Mouse (Mus musculus) mouse embryonic stem cell (cell line): Measurements from ENCODE around the gene BC004004.

Source experiments
- in situ Hi-C, 2 experiments: fragments of 300-500 bp; cut with MboI; formaldehyde crosslinking; loops; 1 replicate in 1 of 2; 3 replicates in 1 of 2; pipeline ENCODE4 v1.14.3; 2019 to 2020; ENCODE audit warnings: low sequenced_read_pairs in 2 of 2, low pct_unique_long_range_greater_than_20kb in 1 of 2, mixed read lengths in 1 of 2; ENCODE audit not compliant: unreplicated experiment in 1 of 2

BC004004 gene

DNA sequence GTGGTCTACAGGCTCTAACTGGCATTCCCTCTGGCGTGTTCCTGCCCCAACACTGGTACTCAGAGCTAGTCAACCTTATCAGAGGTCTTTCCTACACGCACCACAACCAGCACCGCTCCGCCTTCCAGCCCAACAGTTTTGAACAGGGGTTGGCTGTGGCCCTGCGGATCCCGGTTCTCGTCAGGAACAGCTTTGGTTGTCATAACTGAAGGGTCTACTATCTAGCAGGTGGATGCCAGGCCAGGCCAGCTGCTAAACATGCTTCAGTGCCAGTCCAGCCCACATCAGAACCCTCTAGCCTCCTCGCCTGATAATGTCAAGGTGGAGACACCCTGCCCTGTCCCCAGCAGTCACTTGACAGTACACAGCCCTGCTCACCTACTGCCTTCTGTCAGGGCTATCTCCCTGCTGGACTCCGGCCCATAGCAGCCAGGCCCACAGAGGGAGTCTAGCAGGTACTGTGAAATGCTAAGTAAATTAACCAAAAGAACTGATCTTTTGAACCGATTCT lies 11.5 kb upstream of the BC004004 start:
- in situ Hi-C loops, result loop anchor here (25.0 kb wide), 1 partner anchor 255 kb away; no protein-coding TSS in a partner anchor

DNA sequence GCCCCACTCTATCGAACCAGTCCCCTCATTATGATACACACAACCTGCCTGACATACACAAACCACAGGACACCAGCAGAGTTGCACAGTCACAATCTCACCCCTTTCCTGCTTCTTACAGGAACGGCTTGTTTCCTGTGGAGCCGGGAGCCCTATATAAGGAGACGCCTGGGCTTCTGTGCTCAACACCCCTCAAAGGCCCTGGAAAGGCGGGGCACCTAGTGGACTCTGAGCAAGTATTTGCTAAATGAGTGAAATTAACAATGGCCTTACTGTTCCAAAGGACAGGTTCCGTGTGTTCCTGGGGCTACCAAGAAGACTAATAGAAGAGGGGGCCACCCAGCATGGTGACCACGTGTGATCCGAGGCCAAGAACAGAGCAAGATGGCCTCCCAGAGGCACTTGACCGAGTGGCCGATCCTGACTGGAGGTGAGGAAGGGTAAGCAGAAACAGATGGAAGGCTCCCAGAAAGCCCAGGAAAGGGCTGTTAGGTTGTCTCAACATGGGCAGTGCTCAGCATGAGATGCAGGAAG lies 10.5 kb upstream of the BC004004 start:
- in situ Hi-C loops, result loop anchor here (25.0 kb wide), 1 partner anchor 254 kb away; no protein-coding TSS in a partner anchor

DNA sequence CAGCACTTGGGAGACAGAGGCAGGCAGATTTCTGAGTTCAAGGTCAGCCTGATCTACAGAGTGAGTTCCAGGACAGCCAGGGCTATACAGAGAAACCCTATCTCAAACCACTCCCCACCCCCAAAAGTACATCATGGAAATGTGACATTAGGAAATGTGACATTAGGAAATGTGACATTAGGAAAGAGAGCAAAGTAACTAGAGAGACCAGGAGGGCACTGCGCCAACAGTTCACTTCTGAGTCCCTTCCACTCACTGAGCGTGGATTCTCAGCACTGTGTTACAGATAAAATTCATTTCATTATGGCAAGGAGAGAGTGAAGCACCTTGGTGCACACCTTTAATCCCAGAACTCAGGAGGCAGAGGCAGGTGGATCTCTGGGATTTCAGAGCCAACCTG lies 9.7 kb upstream of the BC004004 start:
- in situ Hi-C loops, result loop anchor here (25.0 kb wide), 1 partner anchor 253 kb away; no protein-coding TSS in a partner anchor

DNA sequence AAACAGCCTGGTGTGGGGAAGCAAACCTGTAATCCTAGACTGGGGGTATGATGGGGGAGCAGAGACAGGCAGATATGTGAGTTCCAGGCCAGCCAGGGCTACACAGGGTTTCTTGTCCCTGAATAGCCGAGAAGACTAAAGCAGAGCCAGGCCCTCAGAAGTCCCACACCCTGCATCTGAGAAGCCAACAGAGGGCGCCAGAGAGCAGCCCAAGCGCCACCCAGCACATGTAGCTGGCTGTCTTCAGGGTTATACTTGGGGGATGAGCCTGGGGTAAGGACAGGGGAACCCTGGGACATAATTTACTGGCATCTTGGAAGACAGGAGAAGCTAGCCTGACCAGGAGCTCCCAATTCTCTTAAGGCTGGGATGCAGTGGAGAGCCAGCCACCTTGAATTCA lies 9.1 kb upstream of the BC004004 start:
- in situ Hi-C loops, result loop anchor here (25.0 kb wide), 1 partner anchor 253 kb away; no protein-coding TSS in a partner anchor

DNA sequence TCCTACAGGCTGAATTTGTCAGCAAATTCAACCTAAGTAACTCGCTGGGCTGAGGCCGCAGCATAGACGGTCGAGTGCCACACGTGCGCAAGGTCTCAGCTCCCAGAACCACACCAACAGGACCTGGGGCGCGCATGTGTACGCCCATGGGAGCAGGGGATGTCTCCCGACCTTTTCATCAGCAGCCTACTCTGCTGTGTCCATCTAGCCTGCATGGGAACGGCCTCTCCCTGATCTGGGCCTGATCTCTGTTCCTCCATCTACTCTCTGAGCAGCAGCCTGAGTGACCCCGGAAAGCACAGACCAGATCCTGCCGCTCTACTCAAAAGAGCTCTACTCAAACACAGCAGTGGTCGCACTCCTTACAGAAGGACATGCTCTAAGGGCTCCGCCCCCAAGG lies 8.1 kb upstream of the BC004004 start:
- in situ Hi-C loops, result loop anchor here (25.0 kb wide), 1 partner anchor 252 kb away; no protein-coding TSS in a partner anchor

DNA sequence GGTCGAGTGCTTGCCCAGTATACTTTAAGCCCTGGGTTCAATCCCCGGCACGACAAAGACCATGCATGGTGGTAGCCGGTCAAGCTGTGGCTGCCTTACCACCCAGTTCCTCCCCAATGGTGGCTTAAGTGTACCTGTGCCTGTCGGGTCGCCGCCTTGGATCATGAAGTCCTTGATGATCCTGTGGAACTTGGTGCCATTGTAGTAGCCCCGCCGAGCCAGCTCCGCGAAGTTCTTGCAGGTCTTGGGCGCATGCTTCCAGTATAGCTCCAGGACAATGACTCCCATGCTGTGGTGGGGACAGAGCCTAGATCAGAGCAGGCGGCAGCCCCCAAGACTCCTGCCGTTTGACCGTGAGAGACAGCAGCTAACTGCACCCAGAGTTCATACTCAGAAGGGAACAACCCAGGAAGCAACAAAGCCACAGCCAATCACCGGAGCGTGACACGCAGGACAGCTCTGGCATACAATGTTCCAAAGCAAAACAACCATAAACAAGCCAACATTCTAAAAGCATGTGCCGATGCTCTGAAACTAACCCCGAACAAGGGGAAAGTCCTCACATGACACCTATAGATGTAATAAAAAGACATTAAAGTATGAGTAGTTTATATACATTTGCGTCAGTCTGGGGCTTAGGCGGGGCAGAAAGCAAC lies 6.9 kb upstream of the BC004004 start:
- in situ Hi-C loops, result loop anchor here (25.0 kb wide), 1 partner anchor 251 kb away; no protein-coding TSS in a partner anchor

DNA sequence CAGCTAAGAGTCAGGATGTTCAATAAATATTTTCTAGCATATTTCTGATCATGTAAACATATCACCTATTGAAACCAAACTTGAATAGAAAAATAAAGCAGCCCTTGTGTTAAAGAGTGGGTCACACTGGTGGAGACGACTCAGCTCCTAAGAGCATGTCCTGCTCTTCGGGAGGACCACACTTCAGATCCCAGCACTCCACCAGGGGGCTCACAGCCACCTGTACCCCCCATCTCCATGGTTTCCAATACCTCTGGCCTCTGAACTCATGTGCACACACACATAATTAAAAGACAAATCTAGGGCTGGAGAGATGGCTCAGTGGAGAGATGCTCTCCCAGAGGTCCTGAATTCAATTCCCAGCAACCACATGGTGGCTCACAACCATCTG lies 6.3 kb upstream of the BC004004 start:
- in situ Hi-C loops, result loop anchor here (25.0 kb wide), 1 partner anchor 250 kb away; no protein-coding TSS in a partner anchor

DNA sequence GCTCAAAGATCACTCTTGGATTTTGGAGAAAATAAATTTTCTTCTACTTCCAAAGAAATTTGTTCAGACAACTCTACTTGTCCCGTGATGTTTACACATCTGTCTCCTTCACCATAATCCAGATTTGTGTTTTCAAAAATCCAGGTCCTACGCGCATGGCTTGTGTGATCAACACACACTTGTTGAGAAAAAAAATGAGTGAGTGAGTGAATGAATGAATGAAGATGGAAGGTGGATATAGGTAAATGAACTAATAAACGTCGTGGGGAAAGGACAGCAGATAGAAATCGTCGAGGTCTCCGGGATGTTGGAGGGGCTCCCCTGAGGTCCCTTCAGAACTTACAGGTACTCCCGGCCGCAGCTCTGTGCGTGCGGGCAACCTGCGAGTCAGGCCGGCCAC lies 5.2 kb upstream of the BC004004 start:
- in situ Hi-C loops, result loop anchor here (25.0 kb wide), 1 partner anchor 249 kb away; no protein-coding TSS in a partner anchor

DNA sequence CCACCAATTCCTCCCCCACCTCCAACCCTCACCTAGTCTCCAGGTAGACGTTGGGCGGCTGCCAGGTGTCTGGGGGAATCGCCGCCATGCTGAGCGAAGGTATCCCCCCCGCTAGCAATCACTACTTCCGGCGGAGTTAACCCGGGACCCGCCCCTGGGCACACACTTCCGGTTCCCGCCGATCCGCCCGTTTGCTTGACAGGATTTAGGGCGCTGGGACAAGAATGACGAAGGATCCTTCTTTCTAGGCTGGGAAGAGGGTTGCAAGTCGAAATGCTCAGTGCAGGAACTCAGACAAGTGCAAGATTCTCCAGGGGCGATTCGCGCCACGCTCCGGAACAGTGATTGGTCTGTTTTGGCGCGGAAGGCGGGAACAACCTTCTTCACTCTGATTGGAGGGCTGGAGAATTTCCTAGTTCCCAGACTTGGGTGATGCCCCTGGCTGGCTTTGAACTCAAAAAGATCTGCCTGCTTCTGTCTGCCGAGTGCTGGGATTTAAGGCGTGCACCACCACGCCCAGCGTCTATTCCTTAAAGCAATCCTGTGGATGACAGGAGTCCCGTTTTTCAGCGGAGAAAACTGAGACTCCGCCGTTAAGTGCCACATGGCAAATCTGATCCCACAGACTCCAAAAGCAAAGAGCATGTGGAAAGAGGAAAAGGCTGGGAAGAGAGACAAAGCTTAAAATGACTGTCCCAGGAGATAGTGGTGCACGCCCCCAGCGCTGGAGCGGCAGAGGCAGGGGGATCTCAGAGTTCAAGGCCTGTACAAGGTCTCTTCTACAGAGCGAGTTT lies 4.6 kb upstream of the BC004004 start, which contains the start of gene Ppil1:
Gene Ppil1 (minus strand): TSS at position 347 of the 794 bp plus-strand sequence.
- in situ Hi-C loops, result loop anchor here (25.0 kb wide), 1 partner anchor 248 kb away; no protein-coding TSS in a partner anchor

DNA sequence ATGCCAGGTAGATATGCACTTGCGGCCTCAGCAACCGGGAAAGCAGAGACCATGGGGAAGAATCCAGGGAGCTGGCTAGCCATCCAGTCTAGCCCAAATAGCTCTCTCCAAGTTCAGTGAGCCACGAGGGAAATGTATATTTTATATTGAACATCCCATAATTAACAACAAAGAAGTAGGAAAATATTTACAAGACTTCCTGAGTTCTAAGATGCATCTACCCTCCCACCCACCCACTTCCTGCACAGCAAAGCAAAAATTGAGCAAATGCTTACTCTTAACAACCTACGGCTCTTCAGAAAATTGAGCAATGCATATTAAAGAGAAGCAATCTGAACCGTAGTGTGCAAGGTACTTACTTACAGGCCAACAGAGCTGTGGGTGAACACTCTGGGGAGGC lies 3.8 kb upstream of the BC004004 start:
- in situ Hi-C loops, result loop anchor here (25.0 kb wide), 1 partner anchor 248 kb away; no protein-coding TSS in a partner anchor

DNA sequence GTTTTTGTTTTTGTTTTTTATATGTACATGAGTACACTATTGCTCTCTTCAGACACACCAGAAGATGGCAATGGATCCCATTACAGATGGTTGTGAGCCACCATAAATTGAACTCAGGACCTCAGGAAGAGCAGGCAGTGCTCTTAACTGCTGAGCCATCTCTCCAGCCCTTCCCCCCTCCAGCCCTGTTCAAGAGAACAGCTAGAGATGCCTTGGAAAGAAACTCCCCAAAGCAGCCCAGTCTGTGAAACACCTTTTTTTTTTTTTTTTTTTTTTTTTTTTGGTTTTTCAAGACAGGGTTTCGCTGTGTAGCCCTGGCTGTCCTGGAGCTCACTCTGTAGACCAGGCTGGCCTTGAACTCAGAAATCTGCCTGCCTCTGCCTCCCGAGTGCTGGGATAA lies 1.5 kb upstream of the BC004004 start:
- in situ Hi-C loops, result loop anchor here (25.0 kb wide), 1 partner anchor 245 kb away; no protein-coding TSS in a partner anchor

DNA sequence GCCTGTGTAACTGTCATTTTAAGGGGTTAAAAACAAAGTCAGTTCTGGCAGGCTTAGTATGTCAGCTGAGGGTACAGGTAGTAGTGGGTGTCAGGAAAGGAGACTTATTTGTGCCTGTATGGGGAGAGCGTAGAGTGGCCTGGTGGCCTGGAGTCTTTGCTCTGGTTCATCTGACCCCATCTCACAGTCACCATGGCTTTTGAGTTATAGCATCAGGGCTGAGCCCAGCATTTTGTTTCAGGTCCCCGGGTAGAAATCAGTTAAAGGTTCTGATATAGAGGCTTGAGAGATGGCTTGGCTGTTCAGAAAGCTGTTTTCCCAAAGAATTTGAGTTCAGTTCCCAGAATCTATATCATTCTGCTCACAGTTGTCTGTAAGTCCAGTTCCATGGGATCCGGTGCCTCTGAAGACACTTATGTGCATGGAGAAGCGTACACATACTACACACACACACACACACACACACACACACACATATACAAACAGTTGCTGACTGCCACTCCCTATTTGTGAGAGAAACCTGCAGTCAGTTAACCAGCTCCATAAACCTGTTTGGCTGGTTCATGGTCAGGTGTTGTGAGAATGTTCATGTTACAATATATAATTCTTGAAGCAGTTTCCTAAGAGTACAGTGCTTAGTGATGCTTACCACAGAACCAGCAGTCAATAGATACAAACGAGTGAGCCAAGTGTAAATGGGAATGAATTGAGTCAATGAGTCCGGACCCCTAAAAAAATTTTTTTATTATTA lies 482 bp upstream of the BC004004 start:
- in situ Hi-C loops, result loop anchor here (25.0 kb wide), 1 partner anchor 244 kb away; no protein-coding TSS in a partner anchor

DNA sequence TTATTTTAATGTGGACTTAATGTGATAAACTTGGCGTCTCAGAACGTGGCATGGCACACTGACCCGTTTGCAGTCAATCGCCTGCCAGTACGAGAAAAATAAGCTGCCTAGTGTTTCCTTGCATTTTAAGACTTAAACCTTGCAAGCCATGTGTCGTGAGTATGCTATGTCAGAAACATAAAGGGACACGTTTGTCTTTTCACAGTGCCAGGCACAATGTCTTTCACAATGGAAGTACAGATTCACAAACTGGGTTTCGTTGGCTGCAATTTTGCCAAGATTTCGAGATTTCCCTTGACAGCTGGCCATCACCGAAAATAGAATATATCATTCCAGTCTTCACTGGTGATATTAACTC lies 740 bp downstream of the BC004004 start:
- in situ Hi-C loops, result loop anchor here (25.0 kb wide), 1 partner anchor 243 kb away; no protein-coding TSS in a partner anchor

DNA sequence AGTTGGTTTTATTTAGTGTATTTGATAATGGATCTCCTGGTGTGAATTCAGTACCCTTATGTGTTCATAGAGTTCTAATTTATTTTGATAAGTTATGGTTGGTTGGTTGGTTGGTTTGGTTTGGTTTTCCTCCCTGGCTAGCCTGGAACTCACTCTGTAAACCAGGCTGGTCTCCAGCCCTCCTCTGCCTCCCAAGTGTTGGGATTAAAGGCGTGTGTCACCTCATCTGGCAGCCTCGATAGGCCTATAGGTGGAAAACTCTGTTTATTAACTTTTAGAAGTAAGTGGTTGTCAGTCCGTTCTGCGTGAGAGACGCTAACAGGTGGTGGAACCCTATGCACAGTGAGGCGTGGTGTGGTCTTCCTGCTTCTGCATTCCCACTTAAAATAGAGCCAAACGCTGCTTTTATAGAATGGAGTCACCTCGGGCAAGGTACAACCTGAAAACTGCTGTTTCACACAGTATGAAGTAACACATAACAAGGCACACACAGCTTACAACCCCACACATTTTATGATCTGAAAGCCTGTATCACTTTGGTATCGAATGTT lies 1.6 kb downstream of the BC004004 start:
- in situ Hi-C loops, result loop anchor here (25.0 kb wide), 1 partner anchor 242 kb away; no protein-coding TSS in a partner anchor

DNA sequence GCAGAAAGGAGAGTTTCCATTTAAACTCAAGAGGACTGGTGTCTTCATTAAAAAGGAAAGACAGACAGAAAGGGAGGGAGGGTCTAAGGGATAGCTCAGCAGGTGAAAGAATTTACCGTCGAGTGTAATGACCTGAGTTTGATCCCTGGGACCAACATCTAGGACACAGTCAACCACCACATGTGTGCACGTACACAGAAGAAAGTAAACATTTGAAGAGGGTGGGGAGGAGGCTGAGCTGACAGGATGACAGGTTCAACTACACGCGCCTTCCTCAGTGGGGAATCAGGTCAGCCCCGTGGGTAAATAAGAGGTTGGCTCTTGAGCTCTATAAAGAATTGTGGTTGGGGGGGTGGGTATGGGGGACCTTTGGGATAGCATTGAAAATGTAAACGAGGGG lies 4.6 kb downstream of the BC004004 start:
- in situ Hi-C loops, result loop anchor here (25.0 kb wide), 1 partner anchor 239 kb away; no protein-coding TSS in a partner anchor

DNA sequence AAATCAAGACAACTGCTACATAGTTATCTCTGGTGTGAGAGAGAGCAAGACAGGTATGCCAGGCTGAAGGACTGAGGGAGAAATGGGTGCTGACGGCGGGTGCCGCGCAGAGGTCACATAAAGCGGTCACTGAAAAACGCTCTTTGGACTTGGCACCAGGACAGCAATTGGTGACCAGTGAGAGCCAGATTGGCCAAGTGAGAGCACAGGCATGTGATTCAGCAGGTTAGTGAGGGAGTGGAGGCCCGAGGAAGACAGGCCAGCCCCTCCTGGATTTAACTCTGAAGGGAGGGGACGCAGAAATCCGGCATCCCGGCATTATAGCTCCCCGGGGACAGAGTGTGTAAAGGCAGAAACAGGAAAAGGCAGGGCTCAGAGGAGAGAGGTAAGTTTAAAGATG lies 5.3 kb downstream of the BC004004 start:
- in situ Hi-C loops, result loop anchor here (25.0 kb wide), 1 partner anchor 238 kb away; no protein-coding TSS in a partner anchor

DNA sequence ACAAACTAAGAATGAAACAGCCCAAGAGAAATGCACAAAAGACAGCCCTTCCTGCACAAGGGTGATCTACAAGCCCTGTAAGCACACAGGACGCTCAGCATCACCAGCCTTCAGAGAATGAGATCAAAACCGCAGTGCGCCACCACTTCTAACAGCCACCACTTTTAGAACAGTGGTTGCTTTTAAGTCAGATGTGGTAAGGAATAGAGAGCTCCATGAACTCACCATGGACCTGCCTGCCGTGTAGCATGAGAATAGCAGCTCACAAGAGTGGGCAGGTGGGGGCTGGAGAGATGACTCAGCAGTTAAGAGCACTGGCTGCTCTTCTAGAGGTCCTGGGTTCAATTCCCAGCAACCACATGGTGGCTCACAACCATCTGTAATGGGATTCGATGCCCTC lies 11.8 kb downstream of the BC004004 start:
- in situ Hi-C loops, result no loop called here

DNA sequence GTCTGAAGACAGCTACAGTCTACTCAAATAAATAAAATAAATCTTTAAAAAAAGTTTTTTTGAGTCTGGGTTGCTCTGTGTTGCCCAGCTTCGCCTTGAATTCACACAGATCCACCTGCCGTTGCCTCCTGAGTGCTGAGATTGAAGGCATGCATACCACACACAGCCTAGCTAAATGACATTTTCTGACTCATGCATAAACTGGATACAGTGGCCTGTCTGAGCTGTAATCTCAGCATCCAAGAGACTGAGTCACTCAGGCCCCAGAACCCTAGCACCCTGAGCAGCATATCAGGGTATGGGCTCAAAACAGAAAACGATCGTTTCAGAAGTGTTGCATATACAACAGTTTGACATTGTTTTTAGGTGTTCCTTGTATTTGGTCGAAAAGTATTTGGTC lies 13.0 kb downstream of the BC004004 start:
- in situ Hi-C loops, result no loop called here
